Mouse (Mus musculus): ENCODE measurements around the gene Dyrk1a.

DNA sequence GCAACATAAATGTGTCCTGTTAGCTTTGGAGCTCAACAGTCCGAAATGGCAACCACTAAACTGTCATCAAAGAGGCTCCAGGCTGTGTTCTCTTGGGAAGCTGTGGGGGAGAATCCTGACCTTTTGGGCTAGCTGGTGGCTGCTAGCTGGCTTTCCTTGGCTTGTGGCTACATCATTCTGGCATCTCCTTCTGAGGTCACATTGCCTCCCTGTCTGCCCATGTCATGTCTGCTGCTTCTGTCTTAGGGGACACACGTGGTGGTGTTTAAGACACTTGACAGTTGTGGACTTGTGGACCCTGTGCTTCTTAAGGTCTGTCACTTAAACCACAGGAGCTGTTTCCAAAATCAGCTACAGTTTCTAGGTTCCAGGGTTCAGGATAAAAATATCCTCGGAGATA is 21.7 kb downstream of the Dyrk1a start:
- TF ChIP-seq CTCF (IDR thresholded peaks at IDR 0.05) (no peak), EP300 (IDR thresholded peaks at IDR 0.05) (no peak)

Measured in lung, postnatal 0 days (tissue).